8 mouse cellular contexts compared by ENCODE assay signal in genomic region chr17:68003741-68004560, GRCm38 (mm10). TPM values are rescaled to one million over a fixed set of nuclear protein-coding genes. Genes with fewer than 3 reads are reported as not detected.
DNase-seq lines count a peak whose midpoint lies in the region; ATAC-seq and TF ChIP-seq lines count a peak whose summit lies in the region.

Gene Arhgap28 (minus strand): TSS chr17:68004120.

- WGBS in lung, embryonic 15.5 days = under 1% methylated on average over 63 of the region's 65 CpGs
- under 1% methylated on average over 65 of the region's 65 CpGs for WGBS in olfactory bulb, adult 2 months

- peak; percentile 62 for ATAC-seq in frontal cortex, adult (ENCODE audit: low TSS enrichment)
- peak; percentile 91 to 97 for ATAC-seq in hematopoietic stem cell, adult 5-6 weeks (replicated peaks in 1 of 2; ENCODE audit: insufficient read depth in 1 of 2, low FRiP score in 2 of 2, low TSS enrichment in 1 of 2, low read depth in 1 of 2, poor library complexity in 2 of 2, severe bottlenecking in 2 of 2)
- ATAC-seq in lung, embryonic 15.5 days (ENCODE audit: borderline replicate concordance, extremely low read depth, low FRiP score, low TSS enrichment) = peak; percentile 94

- peak within 1 kb of the TSS; percentile 77 for H3K4me3 ChIP-seq in lung, embryonic 15.5 days
- peak within 1 kb of the TSS; percentile 59 for H3K4me3 ChIP-seq in olfactory bulb, adult 2 months (ENCODE audit: insufficient read depth, low read depth, low read length)

- no peaks in the 10 kb centered on the region for H3K36me3 ChIP-seq in lung, embryonic 15.5 days

- DNase-seq in Muller cell, postnatal 12 days (ENCODE audit: inconsistent ontology term) = peak; percentile 96
- DNase-seq in cerebellum, adult 8-10 months = peak; percentile 14
- peak; percentile 16 for DNase-seq in layer of hippocampus, adult 9-10 months (ENCODE audit: low spot score)
- DNase-seq in thymus, adult 18-20 months = peak; percentile 24 to 29

- peaks cover 21% of the 10 kb centered on the region for H3K4me1 ChIP-seq in lung, embryonic 15.5 days
- H3K4me1 ChIP-seq in olfactory bulb, adult 2 months (ENCODE audit: control insufficient read depth, insufficient read depth, low read length) = peaks cover 8% of the 10 kb centered on the region

- no peaks in the 10 kb centered on the region for H3K27me3 ChIP-seq in lung, embryonic 15.5 days

- no peak for TF ChIP-seq POLR2A in olfactory bulb, adult 2 months (IDR thresholded peaks at IDR 0.05; ENCODE audit: insufficient read depth, low read depth, low read length)

- no peaks in the 10 kb centered on the region for H3K9me3 ChIP-seq in lung, embryonic 15.5 days

- peak within 1 kb of the TSS; percentile 63 for H3K4me2 ChIP-seq in lung, embryonic 15.5 days

- TF ChIP-seq CTCF in olfactory bulb, adult 2 months (IDR thresholded peaks at IDR 0.05; ENCODE audit: insufficient read depth, low read depth, low read length) = no peak

- peak within 1 kb of the TSS; percentile 83 for H3K9ac ChIP-seq in lung, embryonic 15.5 days

- peak within 1 kb of the TSS; percentile 98 for H3K27ac ChIP-seq in lung, embryonic 15.5 days
- H3K27ac ChIP-seq in olfactory bulb, adult 2 months (ENCODE audit: insufficient read depth, low read depth, low read length) = no peak within 1 kb of the TSS

RNA-seq across cellular contexts. Expression of gene Arhgap28, which starts in this region (rescaled TPM):
- 5.5 and 6.6 TPM in 2 replicates for total RNA-seq in hematopoietic stem cell, adult 5-6 weeks (2017)
- 46.1 and 47.2 TPM in 2 replicates for polyA plus RNA-seq in lung, embryonic 15.5 days (2015; fragmentation: Nextera tagmentation; extraction: Ambion mirVana)
- not detected in 2 replicates for polyA plus RNA-seq in olfactory bulb, adult 2 months (2012; ENCODE audit: insufficient read depth, insufficient read length, low replicate concordance, missing spikeins)

Comparison
In these comparisons a context has a peak if more than half of its experiments do, and no peak if none do; other contexts are left out.
1. RNA of gene Arhgap28 (polyA plus RNA-seq): 46.1 to 47.2 TPM in lung, embryonic 15.5 days; not detected in olfactory bulb, adult 2 months; every median in the first group is over 10 times any median in the second.
2. DNase-seq: peak in every context shown above with its lines; median percentile 96 in Muller cell, postnatal 12 days; 26 in thymus, adult 18-20 months; 16 in layer of hippocampus, adult 9-10 months; 14 in cerebellum, adult 8-10 months.
3. Peak in every context shown above with its lines, with median percentiles within 50 percentile points of each other: ATAC-seq.